Comparison of ENCODE assay signal across 7 mouse cellular contexts in the genomic region with DNA sequence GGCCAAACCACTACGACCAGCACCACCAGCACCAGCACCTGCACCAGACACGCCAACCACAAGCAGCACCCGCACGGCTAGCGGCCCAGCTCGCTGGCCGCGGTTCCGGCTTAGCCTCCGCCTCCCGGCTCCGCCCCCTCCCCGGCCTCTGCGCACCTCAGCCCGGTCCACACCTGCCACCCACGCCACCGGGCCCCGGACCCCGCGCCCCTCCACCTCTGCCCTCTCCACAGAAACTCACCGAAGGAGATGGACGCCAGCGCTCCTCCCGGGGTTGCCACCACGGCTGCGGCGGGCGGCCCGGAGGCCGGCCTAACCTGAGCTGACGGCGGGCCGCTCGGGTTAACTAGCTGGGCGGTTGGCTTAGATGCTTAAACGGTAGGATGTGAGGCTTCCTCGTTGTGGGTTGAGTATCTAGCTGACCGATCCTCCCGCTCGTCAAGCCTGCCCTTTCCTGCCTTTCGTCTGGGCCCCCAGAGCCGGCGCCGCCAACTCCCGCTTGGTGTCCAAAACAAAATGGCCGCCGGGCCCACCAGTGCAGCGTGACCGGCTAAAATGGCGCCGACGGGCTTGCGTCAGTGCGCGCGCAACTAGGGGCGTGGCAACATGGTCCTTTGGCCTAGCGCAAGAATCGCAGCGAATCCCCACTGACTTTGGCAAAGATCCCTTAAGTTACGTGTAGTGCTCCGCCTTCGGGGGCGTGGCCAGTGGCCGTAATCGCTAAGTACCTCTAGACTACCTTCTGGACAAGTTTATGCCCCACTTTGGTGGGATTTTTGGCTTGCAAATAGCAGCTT. TPM values are rescaled to one million over a fixed set of nuclear protein-coding genes. Genes with fewer than 3 reads are reported as not detected.
A peak's percentile ranks its signal among the peaks of the same experiment; 100 is the strongest.
DNase-seq lines count a peak whose midpoint lies in the region; ATAC-seq and TF ChIP-seq lines count a peak whose summit lies in the region.

TSS of gene Chtop (minus strand) at position 549 of the 797 bp plus-strand sequence.

- H3K4me2 ChIP-seq in intestine, postnatal 0 days (replicated peaks; ENCODE audit: low read depth) = peak within 1 kb of the TSS; percentile 78
- peak within 1 kb of the TSS; percentile 80 for H3K4me2 ChIP-seq in midbrain, embryonic 12.5 days (replicated peaks)

- TF ChIP-seq CTCF in intestine, postnatal 0 days (IDR thresholded peaks at IDR 0.05; ENCODE audit: low read depth) = no peak
- no peak for TF ChIP-seq CTCF in small intestine, adult 2 months (IDR thresholded peaks at IDR 0.05; ENCODE audit: extremely low read depth, insufficient read length, insufficient replicate concordance, low read depth, low read length)

- peaks cover 31% of the 10 kb centered on the region for H3K27me3 ChIP-seq in embryonic facial prominence, embryonic 10.5 days (replicated peaks; ENCODE audit: low read depth, poor library complexity, severe bottlenecking)
- H3K27me3 ChIP-seq in intestine, postnatal 0 days (replicated peaks; ENCODE audit: control insufficient read depth, insufficient read depth, low read length) = no peaks in the 10 kb centered on the region
- peaks cover 25% of the 10 kb centered on the region for H3K27me3 ChIP-seq in midbrain, embryonic 12.5 days
- no peaks in the 10 kb centered on the region for H3K27me3 ChIP-seq in small intestine, adult 2 months (ENCODE audit: control insufficient read depth, insufficient read depth, low read length)

- H3K36me3 ChIP-seq in embryonic facial prominence, embryonic 10.5 days (replicated peaks) = peaks cover 36% of the 10 kb centered on the region
- H3K36me3 ChIP-seq in intestine, postnatal 0 days (ENCODE audit: control insufficient read depth, insufficient read depth) = peaks cover 24% of the 10 kb centered on the region
- H3K36me3 ChIP-seq in midbrain, embryonic 12.5 days = peaks cover 33% of the 10 kb centered on the region
- peaks cover 22% of the 10 kb centered on the region for H3K36me3 ChIP-seq in small intestine, adult 2 months (ENCODE audit: control insufficient read depth, insufficient read depth, low read length)

- WGBS in embryonic facial prominence, embryonic 10.5 days = under 1% methylated on average over 66 of the region's 66 CpGs
- under 1% methylated on average over 65 of the region's 66 CpGs for WGBS in intestine, postnatal 0 days
- WGBS in midbrain, embryonic 12.5 days = 0% methylated on average over 63 of the region's 66 CpGs
- WGBS in small intestine, adult 2 months = under 1% methylated on average over 66 of the region's 66 CpGs

- peak within 1 kb of the TSS; percentile 99 for H3K27ac ChIP-seq in embryonic facial prominence, embryonic 10.5 days (replicated peaks)
- peak within 1 kb of the TSS; percentile 95 for H3K27ac ChIP-seq in intestine, postnatal 0 days (ENCODE audit: low read depth, low read length)
- peak within 1 kb of the TSS; percentile 92 for H3K27ac ChIP-seq in midbrain, embryonic 12.5 days (replicated peaks)
- peak within 1 kb of the TSS; percentile 84 for H3K27ac ChIP-seq in small intestine, adult 2 months (ENCODE audit: insufficient read depth, low read depth, low read length)

- ATAC-seq in intestine, postnatal 0 days = peak; percentile 91
- ATAC-seq in midbrain, embryonic 12.5 days (ENCODE audit: low FRiP score, low read depth) = peak; percentile 92

- H3K4me3 ChIP-seq in embryonic facial prominence, embryonic 10.5 days = peak within 1 kb of the TSS; percentile 97
- H3K4me3 ChIP-seq in intestine, postnatal 0 days (ENCODE audit: low read depth, low read length) = peak within 1 kb of the TSS; percentile 94
- peak within 1 kb of the TSS; percentile 97 for H3K4me3 ChIP-seq in midbrain, embryonic 12.5 days
- peak within 1 kb of the TSS; percentile 70 for H3K4me3 ChIP-seq in small intestine, adult 2 months (ENCODE audit: low read depth, low read length)

- TF ChIP-seq POLR2A in small intestine, adult 2 months (IDR thresholded peaks at IDR 0.05; ENCODE audit: low read depth, low read length) = 0 out of 2 replicates have a peak, but pooled peaks have one; percentile 13

- H3K9me3 ChIP-seq in embryonic facial prominence, embryonic 10.5 days = no peaks in the 10 kb centered on the region
- H3K9me3 ChIP-seq in intestine, postnatal 0 days (ENCODE audit: control insufficient read depth) = no peaks in the 10 kb centered on the region
- no peaks in the 10 kb centered on the region for H3K9me3 ChIP-seq in midbrain, embryonic 12.5 days

- H3K9ac ChIP-seq in intestine, postnatal 0 days (ENCODE audit: low read depth, low read length) = peak within 1 kb of the TSS; percentile 99
- peak within 1 kb of the TSS; percentile 99 for H3K9ac ChIP-seq in midbrain, embryonic 12.5 days (replicated peaks)

- peaks cover 23% of the 10 kb centered on the region for H3K4me1 ChIP-seq in embryonic facial prominence, embryonic 10.5 days
- H3K4me1 ChIP-seq in intestine, postnatal 0 days (replicated peaks; ENCODE audit: control insufficient read depth, insufficient read depth, low read length) = peaks cover 5% of the 10 kb centered on the region; the same call in 1 of the 2 replicates
- peaks cover 20% of the 10 kb centered on the region for H3K4me1 ChIP-seq in midbrain, embryonic 12.5 days
- H3K4me1 ChIP-seq in small intestine, adult 2 months (ENCODE audit: control insufficient read depth, insufficient read depth, insufficient read length, low read length) = 0 out of 2 replicates have a peak, but pooled peaks cover 2% of the 10 kb centered on the region

- intact Hi-C loops in left cerebral cortex, postnatal 4 days (cut with DNase I) = loop anchor here (10.0 kb wide), 1 partner anchor 116 kb away; no protein-coding TSS in a partner anchor

- peak; percentile 100 for DNase-seq in adrenal gland, postnatal 10 days
- DNase-seq in embryonic facial prominence, embryonic 10.5 days (ENCODE audit: low spot score) = peak; percentile 99
- no peak for DNase-seq in gonadal fat pad, adult 2 months (ENCODE audit: low read depth)
- peak; percentile 100 for DNase-seq in left cerebral cortex, postnatal 4 days

RNA-seq across cellular contexts. Expression of gene Chtop, which starts in this region (rescaled TPM):
- total RNA-seq in adrenal gland, postnatal 10 days (2021) = 100 to 1,000 TPM; 101 to 108 TPM
- 181 and 188 TPM in 2 replicates for polyA plus RNA-seq in embryonic facial prominence, embryonic 10.5 days (2016; fragmentation: Nextera tagmentation; extraction: Ambion mirVana)
- polyA plus RNA-seq in gonadal fat pad, adult 2 months (2012; rRNA removed) = 35.9 and 46.2 TPM in 2 replicates
- polyA plus RNA-seq in intestine, postnatal 0 days (2015; fragmentation: Nextera tagmentation; extraction: Ambion mirVana) = 61.3 and 63.7 TPM in 2 replicates
- 100 to 1,000 TPM; 193 to 199 TPM for total RNA-seq in left cerebral cortex, postnatal 4 days (2021)
- 220 and 221 TPM in 2 replicates for polyA plus RNA-seq in midbrain, embryonic 12.5 days (2016; fragmentation: Nextera tagmentation; extraction: Ambion mirVana)
- 14.3 and 22.3 TPM in 2 replicates for polyA plus RNA-seq in small intestine, adult 2 months (2012; rRNA removed)
